24 mouse cellular contexts compared by ENCODE assay signal in the genomic region with DNA sequence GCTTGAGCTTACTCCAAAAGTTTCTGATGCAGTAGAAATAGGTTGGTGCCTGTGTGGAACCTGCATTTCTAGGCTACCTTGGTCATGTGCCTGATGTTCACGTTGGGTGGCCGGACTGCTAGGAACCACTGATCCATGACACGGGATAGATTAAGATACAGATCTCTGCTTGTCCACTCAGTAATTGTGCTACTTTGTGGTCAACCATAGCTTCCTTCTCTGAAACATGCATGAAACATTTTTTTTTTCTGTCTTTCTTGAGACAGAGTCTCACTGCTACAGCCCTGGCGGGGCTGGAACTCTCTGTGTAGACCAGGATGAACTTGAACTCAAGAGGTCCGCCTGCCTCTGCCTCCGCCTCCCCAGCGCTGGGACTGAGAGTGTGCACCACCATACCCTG. TPM values are rescaled to one million over a fixed set of nuclear protein-coding genes. Genes with fewer than 3 reads are reported as not detected.
DNase-seq lines count a peak whose midpoint lies in the region; ATAC-seq and TF ChIP-seq lines count a peak whose summit lies in the region.
"Had no signal": no experiment of that assay in that cellular context is flagged by ENCODE, and none has a peak within 500 bp of the region (broad histone marks: within the 10 kb centered on the region; RNA-seq: fewer than 3 reads in every experiment).

No protein-coding gene starts in this region.

- H3K36me3 ChIP-seq in midbrain, embryonic 11.5 days (ENCODE audit: control insufficient read depth, insufficient read depth, low read length): no peaks in the 10 kb centered on the region
- no peaks in the 10 kb centered on the region for H3K36me3 ChIP-seq in midbrain, embryonic 14.5 days (ENCODE audit: control insufficient read depth, insufficient read depth, low read length)
- no peaks in the 10 kb centered on the region for H3K36me3 ChIP-seq in forebrain, postnatal 0 days (ENCODE audit: insufficient read depth)
- H3K36me3 ChIP-seq: G1E had no signal

- no peak overlapping the region for H3K4me2 ChIP-seq in midbrain, embryonic 11.5 days
- H3K4me2 ChIP-seq in midbrain, embryonic 14.5 days (ENCODE audit: low read length): no peak overlapping the region
- H3K4me2 ChIP-seq in forebrain, postnatal 0 days (ENCODE audit: low read depth): no peak overlapping the region

- no peak for ATAC-seq in midbrain, embryonic 11.5 days (ENCODE audit: low FRiP score)
- no peak for ATAC-seq in midbrain, embryonic 14.5 days (ENCODE audit: low FRiP score, low TSS enrichment)
- ATAC-seq in forebrain, postnatal 0 days: no peak
- ATAC-seq: activated CD4-positive, CD25-positive, alpha-beta regulatory T cell, adult 4 months; Patski had no signal

- 89% methylated on average over 7 of the region's 7 CpGs for WGBS in midbrain, embryonic 11.5 days
- WGBS in midbrain, embryonic 14.5 days: 85% methylated on average over 7 of the region's 7 CpGs
- 92% methylated on average over 7 of the region's 7 CpGs for WGBS in forebrain, postnatal 0 days

- H3K4me1 ChIP-seq in midbrain, embryonic 11.5 days (ENCODE audit: control insufficient read depth, insufficient read depth, low read length): no peaks in the 10 kb centered on the region
- no peaks in the 10 kb centered on the region for H3K4me1 ChIP-seq in midbrain, embryonic 14.5 days (ENCODE audit: control insufficient read depth, insufficient read depth, low read length)
- 0 out of 2 replicates have a peak, but pooled peaks cover 3% of the 10 kb centered on the region for H3K4me1 ChIP-seq in forebrain, postnatal 0 days (ENCODE audit: insufficient read depth)

- H3K27ac ChIP-seq in midbrain, embryonic 11.5 days (ENCODE audit: low read depth, low read length): no peak overlapping the region
- H3K27ac ChIP-seq in midbrain, embryonic 14.5 days (replicated peaks; ENCODE audit: low read depth, low read length): no peak overlapping the region
- no peak overlapping the region for H3K27ac ChIP-seq in forebrain, postnatal 0 days (ENCODE audit: low read depth, low read length)

- H3K27me3 ChIP-seq in midbrain, embryonic 11.5 days (ENCODE audit: control insufficient read depth, insufficient read depth, low read length): no peaks in the 10 kb centered on the region
- no peaks in the 10 kb centered on the region for H3K27me3 ChIP-seq in midbrain, embryonic 14.5 days (ENCODE audit: control insufficient read depth, insufficient read depth, low read length)
- no peaks in the 10 kb centered on the region for H3K27me3 ChIP-seq in forebrain, postnatal 0 days (ENCODE audit: insufficient read depth, low read length)
- H3K27me3 ChIP-seq: CH12.LX, Patski had no signal

- H3K9ac ChIP-seq in midbrain, embryonic 11.5 days (ENCODE audit: low read length): no peak overlapping the region
- H3K9ac ChIP-seq in midbrain, embryonic 14.5 days (replicated peaks; ENCODE audit: low read length): no peak overlapping the region
- H3K9ac ChIP-seq in forebrain, postnatal 0 days: no peak overlapping the region

- no peak overlapping the region for H3K4me3 ChIP-seq in midbrain, embryonic 11.5 days (ENCODE audit: low read depth, low read length)
- H3K4me3 ChIP-seq in midbrain, embryonic 14.5 days (replicated peaks; ENCODE audit: low read depth, low read length): no peak overlapping the region
- H3K4me3 ChIP-seq in forebrain, postnatal 0 days (ENCODE audit: low read depth, low read length): no peak overlapping the region

- DNase-seq in midbrain, embryonic 11.5 days (ENCODE audit: low spot score, missing footprints): peak; percentile 66
- DNase-seq in midbrain, embryonic 14.5 days: no peak
- DNase-seq in 416B (ENCODE audit: low read depth): peak; percentile 65
- DNase-seq in naive thymus-derived CD4-positive, alpha-beta T cell, adult 2 months (ENCODE audit: low read depth): peak; percentile 7
- no peak for DNase-seq in urinary bladder, postnatal 36 days (ENCODE audit: low spot score in 2 of 2)
- no peak for DNase-seq in forebrain, postnatal 0 days
- DNase-seq: adrenal gland, adult 2 months; adrenal gland, adult 8-10 months; adrenal gland, postnatal 10 days; adrenal gland, postnatal 14 days; adrenal gland, postnatal 25 days; adrenal gland, postnatal 36 days; B cell, adult 2 months; cerebellum, adult 11 months; cerebellum, adult 11-12 months; cerebellum, adult 18-20 months; cerebellum, adult 2 months had no signal

- TF ChIP-seq CTCF in forebrain, postnatal 0 days (IDR thresholded peaks at IDR 0.05; ENCODE audit: low read depth): no peak

- no peaks in the 10 kb centered on the region for H3K9me3 ChIP-seq in midbrain, embryonic 11.5 days (ENCODE audit: control insufficient read depth, low read length)
- no peaks in the 10 kb centered on the region for H3K9me3 ChIP-seq in midbrain, embryonic 14.5 days (ENCODE audit: control insufficient read depth, low read length)
- H3K9me3 ChIP-seq in forebrain, postnatal 0 days (ENCODE audit: low read length): no peaks in the 10 kb centered on the region

RNA-seq across cellular contexts. Expression of a gene that starts 33.1 kb away (rescaled TPM):
- 3.3 and 4.5 TPM in 2 replicates for polyA plus RNA-seq in midbrain, embryonic 11.5 days (2014; fragmentation: Nextera tagmentation; extraction: Ambion mirVana)
- 7.6 and 9.3 TPM in 2 replicates for polyA plus RNA-seq in midbrain, embryonic 14.5 days (2014; fragmentation: Nextera tagmentation; extraction: Ambion mirVana)
- 25.9 and 30.0 TPM in 2 replicates for total RNA-seq in forebrain, postnatal 0 days (2014; rRNA removed)
- polyA plus RNA-seq in forebrain, postnatal 0 days (2015; fragmentation: Nextera tagmentation; extraction: Ambion mirVana): 3.9 and 5.0 TPM in 2 replicates
- polyA plus RNA-seq: G1E had no signal

RNA-seq across cellular contexts. Expression of a gene that starts 33.7 kb away (rescaled TPM):
- not detected in 2 replicates for polyA plus RNA-seq in midbrain, embryonic 11.5 days (2014; fragmentation: Nextera tagmentation; extraction: Ambion mirVana)
- 0.47 and 0.55 TPM in 2 replicates for polyA plus RNA-seq in midbrain, embryonic 14.5 days (2014; fragmentation: Nextera tagmentation; extraction: Ambion mirVana)
- total RNA-seq in forebrain, postnatal 0 days (2014; rRNA removed): 0.67 TPM in 1 of 2 replicates, not detected in the other
- 0.24 and 0.25 TPM in 2 replicates for polyA plus RNA-seq in forebrain, postnatal 0 days (2015; fragmentation: Nextera tagmentation; extraction: Ambion mirVana)
- total RNA-seq: adrenal gland, postnatal 25 days; ES-E14; G1E; MEL had no signal
- polyA plus RNA-seq: activated CD4-positive, CD25-positive, alpha-beta regulatory T cell, adult 4 months; CD4-positive, CD25-positive, alpha-beta regulatory T cell, adult 4 months; G1E had no signal

RNA-seq across cellular contexts. Expression of a gene that starts 48.2 kb away (rescaled TPM):
- polyA plus RNA-seq in midbrain, embryonic 11.5 days (2014; fragmentation: Nextera tagmentation; extraction: Ambion mirVana): 21.3 and 28.5 TPM in 2 replicates
- polyA plus RNA-seq in midbrain, embryonic 14.5 days (2014; fragmentation: Nextera tagmentation; extraction: Ambion mirVana): 24.4 and 28.7 TPM in 2 replicates
- total RNA-seq in forebrain, postnatal 0 days (2014; rRNA removed): 15.3 and 17.2 TPM in 2 replicates
- 7.3 and 8.6 TPM in 2 replicates for polyA plus RNA-seq in forebrain, postnatal 0 days (2015; fragmentation: Nextera tagmentation; extraction: Ambion mirVana)
- total RNA-seq: MEL had no signal
- polyA plus RNA-seq: G1E had no signal

Comparison
In these comparisons a context has a peak if more than half of its experiments do, and no peak if none do; other contexts are left out.
1. DNase-seq: peak in midbrain, embryonic 11.5 days (single experiment), 416B (single experiment) and naive thymus-derived CD4-positive, alpha-beta T cell, adult 2 months (single experiment); none in midbrain, embryonic 14.5 days (single experiment), urinary bladder, postnatal 36 days (0 of 2) and forebrain, postnatal 0 days (single experiment).